Mouse (Mus musculus): ENCODE data around the gene Hist1h4d.
"Not testable (repeated sequence)": the region's sequence is repeated elsewhere in the genome, so short reads cannot be mapped to it uniquely, and the experiment has no call there.

GRCm38 (mm10) chr13:23539821-23540220, 41.6 kb upstream of the Hist1h4d start:
- TF ChIP-seq CTCF, EP300 (IDR thresholded peaks at IDR 0.05; ENCODE audit: low read depth): not testable (repeated sequence)

All from liver, embryonic 14.5 days (tissue).